In genomic region chr2:158027855-158028353, GRCm38 (mm10) we compare ENCODE assay signal across 8 mouse cellular contexts. TPM values are rescaled to one million over a fixed set of nuclear protein-coding genes. Genes with fewer than 3 reads are reported as not detected.
DNase-seq lines count a peak whose midpoint lies in the region; ATAC-seq and TF ChIP-seq lines count a peak whose summit lies in the region.

No protein-coding gene starts in this region.

- dilution Hi-C loops in CH12.LX (cut with MboI; ENCODE audit: extremely low pct_ligation_motif_present, extremely low pct_unique_long_range_greater_than_20kb, low sequenced_read_pairs), result no loop called here

- in situ Hi-C loops in CH12.LX (cut with MboI; ENCODE audit: low pct_ligation_motif_present, low pct_unique_long_range_greater_than_20kb, low sequenced_read_pairs), result no loop called here

- peak overlapping the region; percentile 74 for H3K9ac ChIP-seq in CH12.LX (ENCODE audit: insufficient read depth, low read depth)

- no peak for TF ChIP-seq EP300 in CH12.LX (IDR thresholded peaks at IDR 0.05; ENCODE audit: low read length)

- peaks cover 57% of the 10 kb centered on the region for H3K79me2 ChIP-seq in CH12.LX (replicated peaks; ENCODE audit: control insufficient read depth, extremely low read depth, insufficient read depth, poor library complexity, severe bottlenecking)

- peak; percentile 19 for TF ChIP-seq CTCF in gastrocnemius, adult 2 months (IDR thresholded peaks at IDR 0.05)
- TF ChIP-seq CTCF in CH12.LX (conservative IDR thresholded peaks at IDR 0.05 in 1 of 2, IDR thresholded peaks at IDR 0.05 in 1 of 2; ENCODE audit: low read depth in 2 of 2, low read length in 2 of 2), result peak in 1 of 2 experiments; percentile 59; a peak in 2 of 4 replicates

- peaks cover 0 to 21% of the 10 kb centered on the region in 2 experiments for H3K36me3 ChIP-seq in CH12.LX (replicated peaks in 1 of 2; ENCODE audit: control insufficient read depth in 1 of 2, insufficient read depth in 1 of 2, low read length in 1 of 2)

- no peak for DNase-seq in gastrocnemius, adult 2 months
- DNase-seq in gastrocnemius, postnatal 25 days, result no peak
- DNase-seq in CH12.LX (ENCODE audit: extremely low read depth), result no peak
- DNase-seq in layer of hippocampus, adult 11-12 months (ENCODE audit: low spot score), result no peak
- DNase-seq in cerebellum, postnatal 4 days (ENCODE audit: low spot score in 2 of 2), result no peak
- DNase-seq in right cerebral cortex, adult 18-20 months, result no peak

- peak overlapping the region; percentile 53 for H3K4me2 ChIP-seq in CH12.LX (ENCODE audit: insufficient read depth, low read depth, poor library complexity, severe bottlenecking)

- no peaks in the 10 kb centered on the region for H3K9me3 ChIP-seq in CH12.LX (replicated peaks; ENCODE audit: low read length)

- intact Hi-C loops in gastrocnemius, adult 2 months (cut with DNase I), result no loop called here

- TF ChIP-seq RAD21 in CH12.LX (IDR thresholded peaks at IDR 0.05; ENCODE audit: low read depth, low read length), result peak; percentile 14

- peak overlapping the region; percentile 99 for H3K4me3 ChIP-seq in gastrocnemius, adult 2 months
- peak overlapping the region; percentile 82 to 97 (median 95) for H3K4me3 ChIP-seq in CH12.LX (replicated peaks in 1 of 3; ENCODE audit: low read depth in 2 of 3, low read length in 2 of 3, poor library complexity in 1 of 3)

- TF ChIP-seq POLR2A in CH12.LX (IDR thresholded peaks at IDR 0.05; ENCODE audit: low read depth, low read length), result no peak

- H3K27ac ChIP-seq in gastrocnemius, adult 2 months, result peak overlapping the region; percentile 99
- H3K27ac ChIP-seq in CH12.LX (ENCODE audit: insufficient read depth, low read depth), result peak overlapping the region; percentile 48; the same call in 1 of the 2 replicates

- peaks cover 8 to 48% of the 10 kb centered on the region in 2 experiments; a peak in 3 of 4 replicates for H3K4me1 ChIP-seq in CH12.LX (ENCODE audit: control insufficient read depth in 1 of 2, insufficient read depth in 2 of 2)

- no peaks in the 10 kb centered on the region for H3K27me3 ChIP-seq in CH12.LX (replicated peaks)

- ATAC-seq in granulocyte monocyte progenitor cell, adult 5-6 weeks (replicated peaks; ENCODE audit: poor library complexity, severe bottlenecking), result peak; percentile 82
- peak; percentile 80 for ATAC-seq in megakaryocyte, adult 5-6 weeks (ENCODE audit: poor library complexity, severe bottlenecking)

TF ChIP-seq in CH12.LX, 34 proteins besides CTCF, POLR2A, EP300 and RAD21:
- TF ChIP-seq MAZ (IDR thresholded peaks at IDR 0.05; ENCODE audit: low read depth, low read length), result peak; percentile 23; the same call in 1 of the 2 replicates
- TF ChIP-seq USF2 (conservative IDR thresholded peaks at IDR 0.05; ENCODE audit: low read depth, low read length), result no peak
- TF ChIP-seq JUN (IDR thresholded peaks at IDR 0.05; ENCODE audit: insufficient read depth, low read depth, low read length), result no peak
- no peak for TF ChIP-seq ZC3H11A (IDR thresholded peaks at IDR 0.05; ENCODE audit: low read depth, low read length)
- TF ChIP-seq CHD1 (IDR thresholded peaks at IDR 0.05; ENCODE audit: low read depth, low read length), result no peak
- no peak; the same call in 1 of the 2 replicates for TF ChIP-seq NELFE (IDR thresholded peaks at IDR 0.05; ENCODE audit: low read depth, low read length)
- TF ChIP-seq JUND (conservative IDR thresholded peaks at IDR 0.05; ENCODE audit: low read depth, low read length), result no peak
- TF ChIP-seq USF1 (IDR thresholded peaks at IDR 0.05; ENCODE audit: low read depth, low read length), result no peak
- no peak for TF ChIP-seq SIN3A (IDR thresholded peaks at IDR 0.05; ENCODE audit: low read length)
- TF ChIP-seq ETS1 (conservative IDR thresholded peaks at IDR 0.05; ENCODE audit: low read depth, low read length), result no peak
- TF ChIP-seq ELF1 (IDR thresholded peaks at IDR 0.05; ENCODE audit: low read depth, low read length), result no peak
- TF ChIP-seq HCFC1 (IDR thresholded peaks at IDR 0.05; ENCODE audit: low read depth, low read length), result no peak
- peak; percentile 44; the same call in 1 of the 2 replicates for TF ChIP-seq POLR2AphosphoS2 (IDR thresholded peaks at IDR 0.05; ENCODE audit: low read depth, low read length)
- no peak for TF ChIP-seq MXI1 (IDR thresholded peaks at IDR 0.05; ENCODE audit: low read depth, low read length)
- TF ChIP-seq GABPA (IDR thresholded peaks at IDR 0.05; ENCODE audit: insufficient replicate concordance, low read depth, low read length), result no peak
- TF ChIP-seq MAX (IDR thresholded peaks at IDR 0.05; ENCODE audit: low read length), result no peak
- TF ChIP-seq KAT2A (IDR thresholded peaks at IDR 0.05; ENCODE audit: insufficient replicate concordance, low read length), result no peak
- TF ChIP-seq ZNF384 (IDR thresholded peaks at IDR 0.05; ENCODE audit: low read depth, low read length), result peak; percentile 51
- TF ChIP-seq ZMIZ1 (IDR thresholded peaks at IDR 0.05; ENCODE audit: low read depth, low read length), result no peak

RNA-seq across cellular contexts. Expression of gene Tti1, which starts 0.3 kb away (rescaled TPM):
- 10 to 100 TPM; 21.3 to 23.0 TPM for total RNA-seq in gastrocnemius, adult 2 months (2021)
- total RNA-seq in gastrocnemius, postnatal 25 days (2021), result 10 to 100 TPM; 15.1 to 17.9 TPM
- total RNA-seq in CH12.LX (2012; rRNA removed), result 26.3 and 27.2 TPM in 2 replicates
- total RNA-seq in CH12.LX (2014; rRNA removed), result 18.0 and 19.8 TPM in 2 replicates
- polyA plus RNA-seq in CH12.LX (2012; ENCODE audit: insufficient read length, low read depth), result 19.7 and 22.5 TPM in 2 replicates
- total RNA-seq in granulocyte monocyte progenitor cell, adult 5-6 weeks (2014; fragmentation: Nextera tagmentation), result 29.5 and 38.7 TPM in 2 replicates
- 25.3 and 27.0 TPM in 2 replicates for total RNA-seq in granulocyte monocyte progenitor cell, adult 5-6 weeks (2017)
- 11.7 and 22.2 TPM in 2 replicates for total RNA-seq in megakaryocyte, adult 5-6 weeks (2015)
- total RNA-seq in megakaryocyte, adult 5-6 weeks (2017), result 18.7 and 19.7 TPM in 2 replicates

RNA-seq across cellular contexts. Expression of gene Rprd1b, which starts 0.4 kb away (rescaled TPM):
- total RNA-seq in gastrocnemius, adult 2 months (2021), result 10 to 100 TPM; 30.2 to 31.9 TPM
- total RNA-seq in gastrocnemius, postnatal 25 days (2021), result 10 to 100 TPM; 23.7 to 31.7 TPM
- total RNA-seq in CH12.LX (2012; rRNA removed) (11.8 and 15.6 TPM in 2 replicates), CH12.LX (2014; rRNA removed) (16.4 and 16.5 TPM in 2 replicates)
- 30.6 and 33.1 TPM in 2 replicates for polyA plus RNA-seq in CH12.LX (2012; ENCODE audit: insufficient read length, low read depth)
- 28.0 and 29.5 TPM in 2 replicates for total RNA-seq in granulocyte monocyte progenitor cell, adult 5-6 weeks (2014; fragmentation: Nextera tagmentation)
- total RNA-seq in granulocyte monocyte progenitor cell, adult 5-6 weeks (2017), result 18.1 and 32.2 TPM in 2 replicates
- total RNA-seq in megakaryocyte, adult 5-6 weeks (2015), result 26.7 and 26.9 TPM in 2 replicates
- 17.0 and 21.7 TPM in 2 replicates for total RNA-seq in megakaryocyte, adult 5-6 weeks (2017)
